Mouse (Mus musculus) olfactory bulb, adult 2 months (tissue): ENCODE data around the gene Ptprn2. TPM values are rescaled to one million over a fixed set of nuclear protein-coding genes. Genes with fewer than 3 reads are reported as not detected.

Experiments used
- H3K27ac ChIP-seq: fragments of 200-500 bp; 2 replicates; pipeline ENCODE4 v1.5.1; 2012; ENCODE audit warnings: low read depth, low read length; ENCODE audit not compliant: insufficient read depth
- H3K4me1 ChIP-seq: fragments of 200-500 bp; 2 replicates; pipeline ENCODE4 v1.6.1; 2012; ENCODE audit warnings: low read length; ENCODE audit not compliant: control insufficient read depth, insufficient read depth
- H3K4me3 ChIP-seq: fragments of 200-500 bp; 2 replicates; pipeline ENCODE4 v1.5.1; 2012; ENCODE audit warnings: mild to moderate bottlenecking, low read depth, low read length, moderate library complexity; ENCODE audit not compliant: insufficient read depth
- CTCF ChIP-seq: fragments of 200-500 bp; IDR thresholded peaks from 2 replicates; pipeline ENCODE4 v1.5.1; 2012; ENCODE audit warnings: low read depth, mild to moderate bottlenecking, low read length, moderate library complexity; ENCODE audit not compliant: insufficient read depth
- POLR2A ChIP-seq: fragments of 200-500 bp; IDR thresholded peaks from 2 replicates; pipeline ENCODE4 v1.6.1; 2012; ENCODE audit warnings: mild to moderate bottlenecking, low read depth, low read length, moderate library complexity; ENCODE audit not compliant: insufficient read depth
- WGBS: fragments of 180-500 bp; shearing (Covaris S2); methylation state at CpG from one replicate; pipeline ENCODE4 v1.1.7; 2018; 5-methylcytosine and 5-hydroxymethylcytosine counted together
- polyA plus RNA-seq: library from polyadenylated mRNA; stranded (reverse); fragments of >200 nt; gene quantifications from 2 replicates; pipeline ENCODE4 v1.2.4, GENCODE M21; 2012; ENCODE audit warnings: low replicate concordance; ENCODE audit not compliant: missing spikeins, insufficient read depth, insufficient read length

Ptprn2 gene
- polyA plus RNA-seq, 1 experiment = not detected

DNA sequence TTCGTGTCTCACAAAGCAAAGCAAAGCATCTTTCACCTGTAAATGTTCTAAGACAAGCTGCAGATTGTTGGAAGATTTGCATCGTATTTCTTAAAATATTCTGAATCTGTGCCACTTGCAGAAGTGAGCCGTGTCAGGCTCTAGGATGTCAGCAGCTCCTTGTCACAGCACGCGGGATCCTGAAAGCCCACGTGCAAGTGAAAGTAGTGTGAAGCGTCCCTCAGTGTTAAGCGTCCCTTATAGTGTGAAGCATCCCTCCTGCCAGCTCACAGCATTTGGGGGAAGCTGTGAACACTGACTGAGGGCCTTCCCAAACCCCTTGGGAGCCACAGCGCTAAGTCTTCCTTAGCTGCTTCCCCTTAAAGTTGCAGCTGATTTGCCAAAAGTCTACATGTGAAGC is 768.8 kb downstream of the Ptprn2 start:
- peaks cover 41% of the 10 kb centered on the region for H3K4me1 ChIP-seq
- WGBS = 84% methylated on average over 9 of the region's 9 CpGs
- H3K4me3 ChIP-seq = no peak overlapping the region
- TF ChIP-seq POLR2A (no peak), CTCF (no peak)
- H3K27ac ChIP-seq = no peak overlapping the region

DNA sequence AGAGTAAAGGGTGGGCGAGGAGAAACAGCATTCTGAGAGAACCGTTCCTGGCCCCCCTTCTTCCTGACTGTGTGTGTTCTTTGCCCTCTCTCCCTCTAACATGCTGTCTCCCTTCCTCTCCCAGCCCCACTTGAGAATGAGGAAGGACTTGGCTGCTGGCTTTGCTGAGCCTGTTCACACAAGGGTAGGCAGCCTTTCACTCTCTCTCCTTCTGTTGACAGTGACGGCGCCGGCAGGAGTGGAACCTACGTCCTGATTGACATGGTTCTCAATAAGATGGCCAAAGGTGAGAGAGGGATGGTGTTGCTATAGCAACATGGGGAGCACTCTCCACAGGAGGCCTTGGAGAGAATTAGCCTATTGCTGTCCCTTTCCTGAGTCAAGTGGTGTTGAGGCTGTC is 769.8 kb downstream of the Ptprn2 start:
- WGBS = 65% methylated on average over 6 of the region's 6 CpGs
- H3K27ac ChIP-seq = no peak overlapping the region

GRCm38 (mm10) chr12:117255776-117256342 is 770.3 kb downstream of the Ptprn2 start:
- H3K4me3 ChIP-seq = no peak overlapping the region
- peaks cover 38% of the 10 kb centered on the region for H3K4me1 ChIP-seq
- 90% methylated on average over 2 of the region's 2 CpGs for WGBS
- no peak overlapping the region for H3K27ac ChIP-seq
- TF ChIP-seq CTCF (no peak), POLR2A (no peak)

More for the DNA sequence above, 769.8 kb downstream of the Ptprn2 start:
- Histone ChIP-seq H3K4me3 (no peak overlapping the region), H3K4me1 (peaks cover 42% of the 10 kb centered on the region)
- TF ChIP-seq CTCF (no peak), POLR2A (no peak)

GRCm38 (mm10) chr12:117256849-117257204 is 771.3 kb downstream of the Ptprn2 start:
- TF ChIP-seq CTCF (no peak), POLR2A (no peak)
- H3K4me1 ChIP-seq = peaks cover 35% of the 10 kb centered on the region

DNA sequence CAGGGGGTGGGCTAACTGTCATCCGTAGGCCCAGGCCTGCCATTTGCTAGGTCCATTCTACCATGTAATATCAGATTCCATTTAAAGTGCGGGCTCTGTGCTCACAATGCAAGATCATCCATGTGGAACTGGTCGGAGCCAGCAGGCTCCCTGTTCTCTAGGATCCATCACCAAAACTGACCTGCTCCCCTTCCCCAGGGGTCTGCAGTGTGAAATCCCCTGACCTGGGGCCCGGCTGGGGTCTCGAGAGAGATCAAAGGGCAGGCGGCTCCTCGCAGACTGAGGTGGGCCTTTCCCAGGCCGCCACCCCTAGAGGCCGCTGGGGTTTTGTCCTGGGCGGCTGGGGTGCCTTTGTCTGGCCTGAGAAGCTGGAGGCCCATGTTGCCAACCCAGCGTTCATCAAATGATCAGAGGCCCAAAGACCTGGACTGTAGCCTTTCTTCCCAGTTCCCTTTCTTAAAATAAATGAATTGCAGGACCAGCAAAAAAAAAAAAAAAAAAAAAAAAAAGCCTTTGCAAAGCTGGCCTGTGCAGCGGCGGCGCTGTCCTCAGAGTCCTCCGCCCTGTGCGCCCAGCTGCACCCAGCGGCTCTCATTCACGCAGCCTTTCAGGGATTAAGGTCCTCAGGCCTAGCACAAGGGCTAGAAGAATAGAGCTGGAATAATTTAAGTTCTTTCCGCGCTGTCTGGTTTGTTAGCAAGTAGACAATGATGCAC is 771.8 kb downstream of the Ptprn2 start:
- Histone ChIP-seq H3K27ac (no peak overlapping the region; the same call in 1 of the 2 replicates), H3K4me1 (peaks cover 31% of the 10 kb centered on the region), H3K4me3 (no peak overlapping the region)
- TF ChIP-seq CTCF (no peak), POLR2A (no peak)
- 50% methylated on average over 20 of the region's 20 CpGs for WGBS

More at GRCm38 (mm10) chr12:117256849-117257204, 771.3 kb downstream of the Ptprn2 start:
- Histone ChIP-seq H3K4me3 (no peak overlapping the region), H3K27ac (no peak overlapping the region; the same call in 1 of the 2 replicates)
- WGBS = 68% methylated on average over 5 of the region's 5 CpGs

DNA sequence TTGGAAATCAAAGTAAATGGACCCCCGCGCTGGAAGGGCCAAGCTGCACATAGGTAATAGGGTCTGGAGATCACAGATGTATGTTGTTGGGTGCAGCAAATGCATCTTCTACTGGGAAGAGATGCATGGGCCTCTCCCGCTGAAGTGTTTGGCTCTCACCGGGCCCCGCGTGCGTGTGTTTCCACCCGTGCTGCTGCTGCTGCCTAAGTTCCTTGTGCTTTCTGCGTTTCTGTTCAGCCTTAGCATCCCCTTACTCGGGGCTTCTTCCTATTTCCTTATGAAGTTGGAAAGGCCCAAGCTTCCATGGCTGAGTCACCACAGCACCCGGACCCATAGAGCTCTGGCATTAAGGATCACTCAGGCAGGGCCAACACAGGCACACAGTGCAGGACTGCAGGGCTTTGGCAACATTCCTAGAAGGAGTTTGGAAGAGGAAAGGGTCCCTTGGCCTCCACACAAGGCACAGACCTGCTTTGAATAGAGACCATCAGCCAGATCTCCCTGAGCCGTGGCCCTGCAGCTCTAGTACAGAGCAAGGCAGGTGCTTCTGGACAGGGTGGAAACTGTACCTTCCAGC is 772.5 kb downstream of the Ptprn2 start:
- Histone ChIP-seq H3K4me1 (peaks cover 34% of the 10 kb centered on the region), H3K4me3 (no peak overlapping the region), H3K27ac (no peak overlapping the region)
- TF ChIP-seq POLR2A (no peak), CTCF (no peak)
- WGBS = 56% methylated on average over 12 of the region's 12 CpGs

DNA sequence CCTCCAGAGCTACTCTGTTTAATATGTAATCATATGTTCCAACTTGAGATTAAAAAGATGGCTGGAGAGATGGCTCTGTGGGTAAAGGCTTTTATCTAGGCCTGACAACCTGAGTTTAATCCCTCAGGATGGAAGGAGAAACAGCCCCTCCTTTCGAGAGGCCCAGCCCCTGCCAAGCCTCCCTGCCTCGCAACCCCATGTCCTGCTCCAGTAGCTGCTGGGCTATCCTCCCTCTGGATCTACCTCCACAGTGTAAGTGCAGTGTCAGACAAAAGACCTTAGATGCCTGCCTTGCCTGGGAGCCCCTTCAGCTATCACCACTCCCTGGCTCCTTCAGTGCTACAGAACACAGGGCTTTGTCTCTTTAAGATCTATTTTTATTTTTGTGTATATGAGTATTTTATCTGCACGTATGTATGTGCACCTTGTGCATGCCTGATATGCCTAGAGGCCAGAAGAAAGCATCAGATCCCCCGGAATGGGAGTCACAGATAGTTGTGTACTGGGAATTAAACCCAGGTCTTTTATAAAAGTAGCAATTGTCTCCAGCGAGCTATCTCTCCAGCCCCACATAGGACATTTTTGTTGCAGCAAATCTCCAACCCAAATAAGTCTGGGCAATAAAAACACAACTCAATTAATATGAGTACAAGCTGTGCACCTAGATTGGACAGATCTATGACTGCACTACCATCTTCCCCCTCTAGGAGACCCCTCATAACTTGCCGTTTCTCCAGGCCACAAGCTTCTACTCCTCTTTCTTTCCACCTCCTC is 775.1 kb downstream of the Ptprn2 start:
- no peak for TF ChIP-seq CTCF
- no peak for TF ChIP-seq POLR2A
- H3K27ac ChIP-seq = no peak overlapping the region
- H3K4me1 ChIP-seq = peaks cover 31% of the 10 kb centered on the region
- 60% methylated on average over 6 of the region's 6 CpGs for WGBS
- H3K4me3 ChIP-seq = no peak overlapping the region

DNA sequence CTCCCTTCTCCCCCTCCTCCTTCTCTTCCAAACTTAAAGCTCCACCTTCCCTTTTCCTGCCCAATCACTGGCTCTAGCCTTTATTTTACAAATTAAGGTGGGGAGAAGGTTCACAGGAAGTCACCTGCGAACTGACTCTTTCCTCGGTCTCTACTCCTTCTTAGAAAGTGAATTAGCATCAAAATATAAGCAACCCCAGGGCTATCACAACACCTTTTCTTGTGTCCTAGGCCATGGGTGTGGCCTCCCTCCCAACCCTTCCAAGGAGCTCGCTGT is 775.6 kb downstream of the Ptprn2 start:
- WGBS = 78% methylated on average over 3 of the region's 3 CpGs
- Histone ChIP-seq H3K4me1 (peaks cover 27% of the 10 kb centered on the region), H3K27ac (no peak overlapping the region), H3K4me3 (no peak overlapping the region)
- TF ChIP-seq CTCF (no peak), POLR2A (no peak)

DNA sequence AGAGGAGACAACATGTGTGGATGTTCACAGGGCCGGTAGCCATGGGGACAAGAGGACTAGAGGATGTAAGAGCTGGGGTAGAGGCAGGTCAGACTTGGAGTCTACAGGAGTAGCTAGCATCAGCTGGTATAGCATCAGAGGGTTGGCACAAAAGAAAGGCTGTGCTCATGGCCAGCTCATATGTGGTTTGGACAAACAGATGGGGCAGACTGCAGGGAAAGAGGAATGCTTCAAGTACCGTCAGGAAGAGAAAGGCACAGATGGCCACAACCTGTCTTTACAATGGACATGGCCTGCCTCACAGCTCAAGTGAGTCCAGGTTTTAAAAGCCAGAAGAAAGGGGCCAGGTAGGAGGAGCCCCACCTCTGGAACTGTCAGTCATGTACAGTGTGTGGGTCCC is 776.5 kb downstream of the Ptprn2 start:
- H3K4me3 ChIP-seq = no peak overlapping the region
- no peak overlapping the region for H3K27ac ChIP-seq
- peaks cover 24% of the 10 kb centered on the region for H3K4me1 ChIP-seq
- TF ChIP-seq CTCF (no peak), POLR2A (no peak)
- 91% methylated on average over 2 of the region's 2 CpGs for WGBS
